Mouse (Mus musculus) thymus, adult 2 months (tissue): ENCODE measurements around the gene Nudt21.

Experiments used
- CTCF ChIP-seq: fragments of 200-500 bp; IDR thresholded peaks from 2 replicates; pipeline ENCODE4 v1.5.1; 2012; ENCODE audit warnings: mild to moderate bottlenecking, control low read depth, low read length, moderate library complexity, borderline replicate concordance; ENCODE audit not compliant: control insufficient read depth, poor library complexity, insufficient read depth; ENCODE audit errors: extremely low read depth
- POLR2A ChIP-seq: fragments of 200-500 bp; IDR thresholded peaks from 2 replicates; pipeline ENCODE4 v1.6.1; 2012; ENCODE audit warnings: mild to moderate bottlenecking, low read length, control low read depth, moderate library complexity; ENCODE audit not compliant: control insufficient read depth, poor library complexity, insufficient read depth; ENCODE audit errors: extremely low read depth

DNA sequence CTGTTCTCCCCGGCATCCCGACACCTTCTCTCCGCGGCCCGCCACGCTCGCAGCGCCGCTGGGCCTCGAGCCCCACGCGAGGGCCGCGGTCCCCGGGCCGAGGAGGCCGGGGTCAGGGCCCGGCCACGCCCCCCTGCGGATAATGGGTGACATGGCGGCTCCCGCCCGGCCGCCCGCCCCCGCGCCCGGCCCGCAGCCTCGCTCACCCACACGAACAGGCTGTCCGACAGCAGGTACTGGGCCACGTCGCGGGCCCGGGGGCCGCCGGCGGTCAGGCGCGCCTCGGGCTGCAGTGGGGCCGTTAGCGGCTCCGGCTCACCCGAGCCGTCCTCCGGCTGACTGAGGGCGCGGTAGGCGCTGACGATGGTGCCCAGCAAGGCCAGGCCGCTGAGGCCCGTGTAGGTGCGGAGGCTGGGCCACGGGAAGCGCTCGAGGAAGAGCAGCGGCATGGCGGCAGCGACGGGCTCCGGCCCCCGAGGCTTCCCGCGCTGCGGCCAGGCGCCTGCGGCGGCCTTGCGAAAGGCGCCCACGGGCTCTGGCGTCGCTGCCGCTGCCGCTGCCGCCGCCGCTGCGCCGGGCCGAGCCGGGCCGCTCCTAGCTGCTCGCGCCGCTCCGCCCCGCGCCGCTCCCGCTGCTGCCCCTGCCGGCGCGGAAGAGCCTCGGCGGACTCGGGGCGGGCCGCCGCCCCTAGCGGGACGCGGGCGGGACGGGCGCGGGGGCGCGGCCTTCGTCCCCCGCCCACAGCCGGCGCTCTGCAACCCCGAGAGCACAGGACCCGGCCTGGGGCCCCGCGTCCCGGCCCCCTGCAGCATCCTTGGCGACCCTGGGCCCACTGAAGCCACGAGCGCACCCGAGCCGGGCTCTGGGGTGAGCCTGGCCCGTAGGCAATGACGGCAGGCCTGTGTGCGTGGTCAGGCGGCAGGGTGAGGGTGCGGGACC, 24.5 kb downstream of the Nudt21 start, which contains the start of gene Amfr:
- TF ChIP-seq CTCF, result peak; percentile 53; the same call in 1 of the 2 replicates
- no peak for TF ChIP-seq POLR2A
